Mouse (Mus musculus): ENCODE data around the gene Plin3.

DNA sequence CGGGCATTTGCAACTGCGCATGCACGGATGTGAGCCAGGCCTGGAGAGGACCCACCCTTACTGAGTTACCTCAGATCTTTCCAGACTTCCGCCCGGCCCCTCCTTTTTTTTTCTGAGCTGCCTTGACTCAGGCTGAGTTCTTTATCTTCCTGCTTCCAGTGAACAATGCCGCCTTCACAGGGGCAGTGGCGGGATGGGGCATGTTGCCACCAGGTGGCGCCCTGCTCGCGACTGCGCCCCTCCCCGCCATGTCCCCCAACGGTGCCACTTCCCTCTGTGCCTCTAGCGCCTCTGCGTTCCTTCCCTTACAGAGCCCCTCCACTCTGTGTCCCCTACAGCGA lies 1.5 kb downstream of the Plin3 start:
- TF ChIP-seq POLR2A (IDR thresholded peaks at IDR 0.05; ENCODE audit: extremely low read depth, insufficient read depth, low read length), result no peak
- TF ChIP-seq CTCF (IDR thresholded peaks at IDR 0.05; ENCODE audit: extremely low read depth, insufficient read depth, low read length), result peak; percentile 51
